Mouse (Mus musculus): ENCODE measurements around the gene 1700021F05Rik.
A peak's percentile ranks its signal among the peaks of the same experiment; 100 is the strongest.

- TF ChIP-seq CTCF (IDR thresholded peaks at IDR 0.05; ENCODE audit: low read depth) (peak; percentile 50), EP300 (IDR thresholded peaks at IDR 0.05; ENCODE audit: low read depth) (no peak)
These were observed 20.0 kb upstream of the 1700021F05Rik start for GRCm38 (mm10) chr10:43560765-43561164.

Data from liver, postnatal 0 days (tissue).